Mouse (Mus musculus) layer of hippocampus, adult 2 months (tissue): ENCODE measurements around the gene Phf6. TPM values are rescaled to one million over a fixed set of nuclear protein-coding genes. Genes with fewer than 3 reads are reported as not detected.
"Not testable (repeated sequence)": the region's sequence is repeated elsewhere in the genome, so short reads cannot be mapped to it uniquely, and the experiment has no call there.

Source experiments
- DNase-seq, 2 experiments: peaks; one replicate each; pipeline ENCODE4 v3.0.0; 2022; ENCODE audit warnings: low spot score in 2 of 2
- H3K27ac ChIP-seq: fragments of 200-600 bp; 2 replicates; pipeline ENCODE4 v1.8.1; 2022
- H3K4me3 ChIP-seq: fragments of 200-600 bp; 2 replicates; pipeline ENCODE4 v1.8.1; 2022; ENCODE audit warnings: mild to moderate bottlenecking
- CTCF ChIP-seq: fragments of 200-600 bp; conservative IDR thresholded peaks from 2 replicates; pipeline ENCODE4 v1.8.1; 2022; ENCODE audit warnings: antibody characterized with exemption, mild to moderate bottlenecking, moderate library complexity
- total RNA-seq, 2 experiments: library from RNA; stranded (reverse); gene quantifications; 2 replicates each; pipeline ENCODE4 v1.2.3; 2021

Gene Phf6
- total RNA-seq, 2 experiments from 2014 or later, result 19.5 to 19.9 TPM

DNA sequence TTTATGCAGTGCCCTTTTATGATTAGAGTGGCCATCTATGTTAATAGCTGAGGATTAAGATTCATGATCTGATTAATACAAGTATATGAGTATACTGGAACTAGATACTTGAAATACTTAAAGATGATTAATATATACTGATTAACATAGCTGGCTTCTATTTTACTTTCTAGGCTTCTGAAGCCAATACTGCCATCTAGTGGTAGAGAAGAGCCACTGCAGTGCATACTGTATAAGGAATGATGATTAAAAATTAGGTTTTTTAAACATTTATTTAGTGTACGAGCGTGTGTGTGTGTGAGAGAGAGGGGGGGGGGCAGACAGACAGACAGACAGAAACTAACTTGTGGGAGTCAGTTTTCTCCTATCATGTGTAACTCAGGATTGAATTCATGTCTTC is 22.4 kb downstream of the Phf6 start:
- peak; percentile 82 for TF ChIP-seq CTCF
- Histone ChIP-seq H3K27ac (no peak overlapping the region), H3K4me3 (no peak overlapping the region)
- DNase-seq, result no peak

DNA sequence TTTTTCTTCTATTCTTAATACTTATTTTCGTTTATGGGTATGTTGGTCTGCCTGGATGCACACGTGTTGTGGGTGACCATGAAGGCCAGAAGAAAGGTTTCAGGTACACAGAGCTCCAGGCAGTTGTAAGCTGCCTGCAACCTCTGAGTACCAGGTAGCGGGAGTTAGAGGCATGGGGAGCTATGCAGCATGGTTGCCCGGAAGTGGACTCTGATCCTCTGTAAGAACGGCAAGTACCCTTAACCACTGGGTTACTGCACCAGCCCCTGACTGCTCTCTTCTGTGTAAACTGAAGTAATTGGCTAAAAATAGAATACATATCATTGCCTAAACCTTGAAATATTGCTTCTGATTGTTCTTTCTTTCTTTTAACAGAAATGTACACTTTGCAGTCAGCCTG is 33.4 kb downstream of the Phf6 start:
- no peak overlapping the region for H3K4me3 ChIP-seq
- TF ChIP-seq CTCF, result no peak
- no peak for DNase-seq
- H3K27ac ChIP-seq, result no peak overlapping the region

DNA sequence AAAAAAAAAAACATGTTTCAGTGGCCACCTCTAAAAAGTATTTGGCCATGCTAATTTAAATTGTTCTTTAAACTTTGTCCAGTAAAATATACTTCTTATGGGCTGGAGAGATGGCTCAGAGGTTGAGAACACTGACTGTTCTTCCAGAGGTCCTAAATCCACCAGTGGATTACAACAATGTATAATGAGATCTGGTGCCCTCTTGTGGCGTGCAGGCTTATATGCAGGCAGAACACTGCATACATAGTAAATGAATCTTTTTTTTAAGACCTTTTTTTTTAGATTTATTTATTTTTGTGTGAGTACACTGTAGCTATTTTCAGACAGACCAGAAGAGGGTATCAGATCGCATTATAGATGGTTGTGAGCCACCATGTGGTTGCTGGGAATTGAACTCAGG is 37.6 kb downstream of the Phf6 start:
- TF ChIP-seq CTCF, result peak; percentile 76
- Histone ChIP-seq H3K4me3 (no peak overlapping the region), H3K27ac (no peak overlapping the region)
- peak in 1 of 2 experiments; percentile 14 for DNase-seq

GRCm38 (mm10) chrX:52956942-52957341 is 44.9 kb downstream of the Phf6 start:
- Histone ChIP-seq H3K4me3 (no peak overlapping the region), H3K27ac (no peak overlapping the region)
- DNase-seq, result no peak
- no peak for TF ChIP-seq CTCF

DNA sequence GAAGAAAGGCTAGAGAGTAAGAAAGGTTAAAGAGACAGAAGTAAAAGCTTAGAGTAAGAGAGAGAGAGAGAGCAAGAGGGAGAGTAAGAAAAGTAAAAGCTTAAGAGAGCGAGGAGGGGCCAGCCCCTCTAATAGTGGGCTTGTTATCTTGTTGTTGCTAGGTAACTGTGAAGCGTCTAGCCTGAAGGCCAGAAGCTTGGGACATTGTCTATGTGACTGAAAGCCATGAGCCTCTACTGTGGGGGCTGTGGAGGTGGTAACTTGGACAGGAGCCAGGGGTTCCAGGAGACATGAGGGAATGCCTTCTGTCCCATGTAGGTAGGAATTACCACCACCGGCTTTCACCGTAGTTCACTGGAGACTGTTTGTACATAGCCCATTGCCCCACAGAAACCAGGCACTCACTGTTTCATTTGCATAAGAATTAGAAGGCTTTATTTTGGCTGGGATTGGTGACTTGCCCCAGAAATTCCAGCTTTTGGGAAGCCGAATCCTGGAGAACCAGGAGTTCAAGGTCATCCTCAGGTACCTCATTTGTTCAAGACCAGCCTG is 49.6 kb downstream of the Phf6 start:
- H3K27ac ChIP-seq, result no peak overlapping the region
- TF ChIP-seq CTCF, result no peak
- no peak for DNase-seq
- no peak overlapping the region for H3K4me3 ChIP-seq

- Histone ChIP-seq H3K4me3 (no peak overlapping the region), H3K27ac (no peak overlapping the region)
- TF ChIP-seq CTCF, result no peak
- no peak for DNase-seq
Measured at GRCm38 (mm10) chrX:52965149-52965548, 53.1 kb downstream of the Phf6 start.

GRCm38 (mm10) chrX:52971211-52972006 is 59.3 kb downstream of the Phf6 start:
- no peak for TF ChIP-seq CTCF
- Histone ChIP-seq H3K27ac (no peak overlapping the region), H3K4me3 (no peak overlapping the region)
- no peak for DNase-seq

GRCm38 (mm10) chrX:52972129-52972528 is 60.1 kb downstream of the Phf6 start:
- DNase-seq, result no peak
- Histone ChIP-seq H3K4me3 (no peak overlapping the region), H3K27ac (no peak overlapping the region)
- TF ChIP-seq CTCF, result no peak

- no peak for TF ChIP-seq CTCF
Measured at GRCm38 (mm10) chrX:52972680-52973079, 60.6 kb downstream of the Phf6 start.

DNA sequence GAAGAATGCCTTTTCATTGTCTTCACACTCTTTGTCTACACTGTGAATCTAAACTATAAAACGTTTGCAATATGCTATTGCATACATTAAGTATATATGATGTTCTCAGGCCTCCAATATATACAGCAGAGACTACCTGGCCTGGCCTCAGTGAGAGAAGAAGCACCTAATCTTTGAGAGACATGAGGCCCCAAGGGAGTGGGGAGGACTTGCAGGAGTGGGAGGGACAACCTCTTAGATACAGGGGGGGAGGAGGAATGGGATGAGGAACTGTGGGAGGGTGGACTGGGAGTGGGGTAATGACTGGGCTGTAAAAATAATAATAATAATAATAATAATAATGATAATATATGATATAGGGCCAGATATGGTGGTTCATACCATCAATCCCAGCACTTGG is 66.5 kb downstream of the Phf6 start:
- TF ChIP-seq CTCF, result no peak
- Histone ChIP-seq H3K27ac (no peak overlapping the region), H3K4me3 (no peak overlapping the region)
- no peak for DNase-seq

More at GRCm38 (mm10) chrX:52972680-52973079, 60.6 kb downstream of the Phf6 start:
- no peak overlapping the region for H3K4me3 ChIP-seq
- no peak for DNase-seq
- no peak overlapping the region for H3K27ac ChIP-seq

- no peak for DNase-seq
- TF ChIP-seq CTCF, result no peak
- H3K4me3 ChIP-seq, result no peak overlapping the region
- no peak overlapping the region for H3K27ac ChIP-seq
Measured at GRCm38 (mm10) chrX:52981378-52981777, 69.3 kb downstream of the Phf6 start.

GRCm38 (mm10) chrX:52987905-52988783 is 76.1 kb downstream of the Phf6 start, which contains the start of gene Hprt:
Gene Hprt, plus strand, starts transcription at chrX:52988137.
- peak within 1 kb of the TSS; percentile 91 for H3K27ac ChIP-seq
- peak within 1 kb of the TSS; percentile 65 for H3K4me3 ChIP-seq
- peak; percentile 81 to 86 for DNase-seq
- no peak for TF ChIP-seq CTCF

DNA sequence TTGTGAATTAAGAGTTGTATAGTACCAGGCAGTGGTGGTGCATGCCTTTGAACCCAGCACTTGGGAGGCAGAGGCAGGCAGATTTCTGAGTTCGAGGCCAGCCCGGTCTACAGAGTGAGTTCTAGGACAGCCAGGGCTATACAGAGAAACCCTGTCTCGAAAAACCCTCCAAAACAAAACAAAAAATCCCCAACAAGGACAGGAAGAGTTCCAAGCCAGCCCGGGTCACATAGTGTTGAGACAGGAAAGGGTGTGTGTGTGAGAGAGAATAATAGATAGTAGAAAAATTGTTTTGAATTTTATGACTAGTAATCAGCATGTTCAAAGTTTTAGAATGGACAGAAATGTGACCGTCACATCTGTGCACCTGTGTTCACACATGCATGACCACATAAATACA is 82.7 kb downstream of the Phf6 start:
- not testable (repeated sequence) for H3K27ac ChIP-seq, DNase-seq, H3K4me3 ChIP-seq
